Mouse (Mus musculus) thymus, adult 2 months (tissue): ENCODE measurements at regions not wholly inside any gene's neighbourhood (a gene's known extent, or its start where the extent isn't known, plus 50 kb on each side); places are given as distances from the start of the nearest gene placed in this dataset.

ENCODE experiments used
- DNase-seq: peaks from one replicate; pipeline ENCODE4 v3.0.0; 2021
- H3K27ac ChIP-seq: fragments of 200-500 bp; 2 replicates; pipeline ENCODE4 v1.5.1; 2012; ENCODE audit warnings: low read length, control low read depth; ENCODE audit not compliant: control insufficient read depth, insufficient read depth
- H3K27me3 ChIP-seq: fragments of 200-500 bp; 2 replicates; pipeline ENCODE4 v1.6.1; 2012; ENCODE audit warnings: mild to moderate bottlenecking, low read length, moderate library complexity, mixed read lengths; ENCODE audit not compliant: control insufficient read depth, insufficient read depth
- H3K36me3 ChIP-seq: fragments of 200-500 bp; 2 replicates; pipeline ENCODE4 v1.6.1; 2012; ENCODE audit warnings: mild to moderate bottlenecking, low read length, moderate library complexity; ENCODE audit not compliant: control insufficient read depth, insufficient read depth
- H3K4me1 ChIP-seq: fragments of 200-500 bp; replicated peaks from 2 replicates; pipeline ENCODE4 v1.6.1; 2012; ENCODE audit warnings: low read length; ENCODE audit not compliant: control insufficient read depth, insufficient read depth
- H3K4me3 ChIP-seq: fragments of 200-500 bp; 2 replicates; pipeline ENCODE4 v1.5.1; 2012; ENCODE audit warnings: mild to moderate bottlenecking, low read length, control low read depth, moderate library complexity; ENCODE audit not compliant: control insufficient read depth, insufficient read depth
- CTCF ChIP-seq: fragments of 200-500 bp; IDR thresholded peaks from 2 replicates; pipeline ENCODE4 v1.5.1; 2012; ENCODE audit warnings: mild to moderate bottlenecking, control low read depth, low read length, moderate library complexity, borderline replicate concordance; ENCODE audit not compliant: control insufficient read depth, poor library complexity, insufficient read depth; ENCODE audit errors: extremely low read depth
- POLR2A ChIP-seq: fragments of 200-500 bp; IDR thresholded peaks from 2 replicates; pipeline ENCODE4 v1.6.1; 2012; ENCODE audit warnings: mild to moderate bottlenecking, low read length, control low read depth, moderate library complexity; ENCODE audit not compliant: control insufficient read depth, poor library complexity, insufficient read depth; ENCODE audit errors: extremely low read depth
- WGBS: fragments of 180-500 bp; shearing (Covaris S2); methylation state at CpG from one replicate; pipeline ENCODE4 v1.1.7; 2018; 5-methylcytosine and 5-hydroxymethylcytosine counted together

DNA sequence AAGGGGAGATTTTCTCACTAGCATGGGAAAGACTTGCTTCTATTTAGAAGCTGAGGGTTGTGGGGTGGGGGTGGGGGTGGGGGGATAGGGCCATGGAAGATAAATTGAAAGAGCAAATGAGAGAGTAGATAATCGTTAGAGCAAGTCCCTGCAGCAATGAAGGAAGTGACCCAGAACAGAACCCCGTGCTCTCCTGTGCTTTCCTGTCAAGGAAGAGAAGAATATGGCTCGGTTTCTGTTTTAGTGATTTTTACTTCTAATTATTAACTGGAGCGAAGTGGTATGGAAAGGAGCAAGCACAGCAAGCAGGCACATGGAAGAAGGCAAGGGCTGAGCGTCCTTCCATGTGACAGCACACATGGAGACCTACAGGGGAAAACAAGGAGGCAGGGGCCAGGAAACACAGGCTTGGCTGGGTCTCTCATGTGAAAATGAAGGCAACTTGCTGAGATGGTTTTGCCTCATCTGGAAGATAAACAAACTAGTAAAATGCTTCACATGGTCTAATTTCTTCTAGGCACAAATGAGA lies 711.8 kb downstream of the Gm826 start:
- TF ChIP-seq POLR2A (no peak), CTCF (no peak)
- Histone ChIP-seq H3K4me3 (no peak overlapping the region), H3K36me3 (no peaks in the 10 kb centered on the region), H3K27me3 (no peaks in the 10 kb centered on the region), H3K27ac (no peak overlapping the region), H3K4me1 (no peaks in the 10 kb centered on the region)
- no peak for DNase-seq
- WGBS = 77% methylated on average over 5 of the region's 5 CpGs

DNA sequence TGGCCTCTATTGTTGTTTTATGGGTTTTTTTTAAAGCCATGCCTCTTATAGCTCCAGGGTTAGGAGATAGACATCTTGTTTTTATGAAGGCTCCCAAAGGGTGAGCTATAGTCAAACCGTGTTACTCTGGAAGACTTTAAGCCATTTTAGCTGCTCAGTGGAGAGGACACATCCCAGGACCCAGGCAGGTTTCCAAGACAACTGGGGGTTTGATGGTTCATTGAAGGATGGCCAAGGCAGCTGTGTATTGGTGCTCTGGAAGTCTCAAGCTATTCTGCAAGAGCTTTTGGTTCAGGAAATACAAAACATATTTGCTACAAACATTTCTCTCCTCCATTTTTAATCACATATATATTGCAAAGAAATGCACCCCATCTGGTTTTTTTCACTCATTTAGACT lies 708.7 kb downstream of the Gm826 start:
- H3K4me3 ChIP-seq = no peak overlapping the region
- no peak for DNase-seq
- no peaks in the 10 kb centered on the region for H3K36me3 ChIP-seq
- TF ChIP-seq CTCF = no peak
- no peak for TF ChIP-seq POLR2A
- 67% methylated on average over 1 of the region's 1 CpGs for WGBS
- H3K4me1 ChIP-seq = no peaks in the 10 kb centered on the region
- H3K27me3 ChIP-seq = no peaks in the 10 kb centered on the region
- H3K27ac ChIP-seq = no peak overlapping the region

DNA sequence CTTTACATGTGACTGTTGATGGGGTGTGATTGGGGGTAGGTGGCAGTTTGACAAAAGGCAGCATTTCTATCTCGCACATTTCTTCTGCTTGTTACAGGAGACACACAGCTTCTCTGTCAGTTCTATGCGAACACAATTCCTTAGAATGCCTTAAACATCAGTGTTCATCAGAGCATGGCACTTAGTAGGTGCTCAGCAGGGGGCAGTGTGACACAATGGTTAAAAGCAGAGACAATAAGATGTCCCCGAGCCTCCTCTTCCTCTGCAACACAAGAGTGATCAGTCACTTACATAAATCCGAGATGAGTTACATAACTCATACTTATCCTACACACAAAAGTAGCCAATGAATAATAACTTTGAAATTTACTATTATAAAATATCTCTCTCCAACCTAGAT lies 688.1 kb downstream of the Gm826 start:
- WGBS = 64% methylated on average over 4 of the region's 4 CpGs
- DNase-seq = no peak
- no peaks in the 10 kb centered on the region for H3K4me1 ChIP-seq
- TF ChIP-seq POLR2A = no peak
- no peak for TF ChIP-seq CTCF
- no peaks in the 10 kb centered on the region for H3K27me3 ChIP-seq
- H3K36me3 ChIP-seq = no peaks in the 10 kb centered on the region
- no peak overlapping the region for H3K27ac ChIP-seq
- H3K4me3 ChIP-seq = no peak overlapping the region

DNA sequence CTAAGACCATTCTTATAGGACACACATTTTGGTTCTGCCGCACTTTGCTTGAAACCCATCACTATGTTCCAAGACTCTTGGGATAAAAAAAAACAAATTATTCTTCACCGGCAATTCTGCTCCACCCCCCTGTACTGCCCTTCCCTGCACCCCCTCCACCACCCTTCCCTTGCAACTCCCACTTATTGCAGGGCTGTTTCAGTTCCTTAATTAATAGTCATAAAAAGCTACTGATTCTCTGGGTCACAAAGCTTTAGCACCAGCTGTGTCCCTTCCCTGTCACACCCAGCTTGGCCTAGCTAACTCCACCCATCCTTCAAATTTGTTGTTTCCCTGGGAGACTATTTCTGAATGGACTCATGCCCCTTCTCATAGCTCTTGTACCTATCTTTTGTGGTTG lies 687.4 kb downstream of the Gm826 start:
- DNase-seq = no peak
- H3K36me3 ChIP-seq = no peaks in the 10 kb centered on the region
- H3K4me1 ChIP-seq = no peaks in the 10 kb centered on the region
- no peak overlapping the region for H3K4me3 ChIP-seq
- WGBS = 96% methylated on average over 2 of the region's 2 CpGs
- TF ChIP-seq POLR2A (no peak), CTCF (no peak)
- H3K27ac ChIP-seq = no peak overlapping the region
- H3K27me3 ChIP-seq = no peaks in the 10 kb centered on the region

DNA sequence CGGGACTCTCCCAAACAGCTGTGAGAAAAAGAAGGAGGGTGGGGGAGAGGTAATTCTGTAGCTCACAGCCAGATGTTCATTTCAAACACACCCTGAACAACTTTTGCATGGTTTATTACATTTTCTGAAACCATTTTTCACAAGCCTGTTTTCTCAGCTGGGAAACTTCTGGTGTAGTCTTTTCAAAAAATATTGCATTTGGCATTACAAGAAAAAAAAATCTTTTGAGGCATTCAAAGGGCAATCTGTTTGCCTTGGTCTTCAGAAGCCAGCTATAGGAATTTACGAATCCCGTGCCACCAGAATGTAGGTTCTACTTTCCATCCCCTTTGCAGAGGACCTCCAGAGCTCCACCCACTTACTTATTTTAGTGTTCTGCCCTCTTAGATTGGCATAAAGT lies 681.7 kb downstream of the Gm826 start:
- DNase-seq = no peak
- WGBS = 87% methylated on average over 3 of the region's 3 CpGs
- no peak overlapping the region for H3K4me3 ChIP-seq
- no peak overlapping the region for H3K27ac ChIP-seq
- no peaks in the 10 kb centered on the region for H3K4me1 ChIP-seq
- no peaks in the 10 kb centered on the region for H3K27me3 ChIP-seq
- H3K36me3 ChIP-seq = no peaks in the 10 kb centered on the region
- TF ChIP-seq POLR2A = no peak
- no peak for TF ChIP-seq CTCF

DNA sequence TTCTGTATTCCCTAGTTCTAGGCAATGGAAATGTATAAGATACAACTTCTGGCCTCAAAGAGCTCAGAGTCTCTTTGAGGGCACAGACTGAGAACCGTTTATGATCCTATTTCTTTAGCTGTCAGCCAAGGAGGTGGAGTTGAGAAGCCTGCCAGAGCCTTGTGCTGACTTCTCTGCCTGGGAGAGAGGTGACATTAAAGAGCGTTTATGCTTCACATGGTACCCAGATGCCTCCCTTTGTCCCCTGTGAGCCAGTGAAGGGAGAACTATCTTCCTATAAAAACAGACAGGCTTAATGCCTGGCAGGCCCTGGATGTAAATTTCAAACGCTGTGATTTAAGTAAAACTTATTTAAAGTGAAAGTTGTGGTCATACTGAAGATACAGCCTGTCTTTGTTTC lies 657.1 kb downstream of the Gm826 start:
- Histone ChIP-seq H3K27me3 (no peaks in the 10 kb centered on the region), H3K27ac (no peak overlapping the region)
- 39% methylated on average over 3 of the region's 3 CpGs for whole genome bisulfite sequencing

DNA sequence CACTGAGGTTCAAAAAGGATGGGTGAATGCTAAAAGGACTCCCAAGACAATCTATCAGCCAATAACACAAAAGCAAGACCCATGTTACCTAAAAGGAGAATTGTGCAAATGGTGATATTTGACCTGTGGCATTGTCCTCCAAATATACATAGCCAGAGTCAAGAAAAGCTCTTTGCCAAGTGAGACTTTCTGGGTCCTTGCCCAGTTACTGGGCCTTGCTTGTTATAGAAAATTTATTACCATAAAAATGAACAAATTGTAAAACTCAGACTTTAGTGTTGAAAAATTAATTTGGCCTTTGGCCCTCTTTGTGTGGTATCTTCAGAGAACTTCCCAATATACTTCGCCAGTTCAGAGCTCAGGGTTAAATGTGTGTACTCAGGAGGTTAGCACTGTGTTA lies 653.3 kb downstream of the Gm826 start:
- TF ChIP-seq POLR2A (no peak), CTCF (no peak)

More for the DNA sequence above, 657.1 kb downstream of the Gm826 start:
- Histone ChIP-seq H3K36me3 (no peaks in the 10 kb centered on the region), H3K4me3 (no peak overlapping the region), H3K4me1 (no peaks in the 10 kb centered on the region)
- no peak for TF ChIP-seq POLR2A
- TF ChIP-seq CTCF = no peak
- DNase-seq = no peak

More for the DNA sequence above, 653.3 kb downstream of the Gm826 start:
- Histone ChIP-seq H3K36me3 (no peaks in the 10 kb centered on the region), H3K27me3 (no peaks in the 10 kb centered on the region), H3K4me1 (no peaks in the 10 kb centered on the region), H3K27ac (no peak overlapping the region), H3K4me3 (no peak overlapping the region)
- WGBS = 96% methylated on average over 1 of the region's 1 CpGs
- DNase-seq = no peak
